Mouse (Mus musculus): ENCODE measurements around the gene Ets1. TPM values are rescaled to one million over a fixed set of nuclear protein-coding genes. Genes with fewer than 3 reads are reported as not detected.

Ets1 gene
- polyA plus RNA-seq, 1 experiment from 2014 or later: 24.3 TPM

- no peak overlapping the region for H3K4me3 ChIP-seq
- 88% methylated on average over 1 of the region's 1 CpGs for WGBS
- H3K4me1 ChIP-seq (replicated peaks): peaks cover 21% of the 10 kb centered on the region
- no peak for ATAC-seq (ENCODE audit: low FRiP score)
- no peak overlapping the region for H3K9ac ChIP-seq
- H3K27me3 ChIP-seq: peaks cover 64% of the 10 kb centered on the region
- H3K9me3 ChIP-seq: peaks cover 6% of the 10 kb centered on the region; the same call in 1 of the 2 replicates
- no peaks in the 10 kb centered on the region; the same call in 1 of the 2 replicates for H3K36me3 ChIP-seq
- H3K4me2 ChIP-seq: no peak overlapping the region
- no peak overlapping the region for H3K27ac ChIP-seq
Measured at GRCm38 (mm10) chr9:32713106-32713505, 77.1 kb downstream of the Ets1 start.

- Histone ChIP-seq H3K4me3 (no peak overlapping the region), H3K36me3 (no peaks in the 10 kb centered on the region; the same call in 1 of the 2 replicates), H3K4me2 (no peak overlapping the region), H3K4me1 (replicated peaks) (peaks cover 21% of the 10 kb centered on the region), H3K9ac (no peak overlapping the region), H3K9me3 (peaks cover 6% of the 10 kb centered on the region; the same call in 1 of the 2 replicates), H3K27me3 (peaks cover 65% of the 10 kb centered on the region), H3K27ac (no peak overlapping the region)
- 79% methylated on average over 4 of the region's 4 CpGs for WGBS
- ATAC-seq (ENCODE audit: low FRiP score): no peak
Measured at GRCm38 (mm10) chr9:32713790-32714189, 77.8 kb downstream of the Ets1 start.

GRCm38 (mm10) chr9:32714487-32714886, 78.5 kb downstream of the Ets1 start:
- no peak overlapping the region for H3K4me2 ChIP-seq
- no peak overlapping the region for H3K27ac ChIP-seq
- no peaks in the 10 kb centered on the region; the same call in 1 of the 2 replicates for H3K36me3 ChIP-seq
- H3K4me3 ChIP-seq: no peak overlapping the region
- peaks cover 67% of the 10 kb centered on the region for H3K27me3 ChIP-seq
- H3K9ac ChIP-seq: no peak overlapping the region
- peaks cover 6% of the 10 kb centered on the region; the same call in 1 of the 2 replicates for H3K9me3 ChIP-seq
- H3K4me1 ChIP-seq (replicated peaks): peaks cover 21% of the 10 kb centered on the region
- ATAC-seq (ENCODE audit: low FRiP score): no peak
- 78% methylated on average over 7 of the region's 7 CpGs for WGBS

GRCm38 (mm10) chr9:32715806-32716466, 79.9 kb downstream of the Ets1 start:
- H3K9me3 ChIP-seq: peaks cover 3% of the 10 kb centered on the region; the same call in 1 of the 2 replicates
- ATAC-seq (ENCODE audit: low FRiP score): peak; percentile 39; the same call in 1 of the 2 replicates
- no peak overlapping the region for H3K9ac ChIP-seq
- 9% methylated on average over 9 of the region's 9 CpGs for WGBS
- H3K27me3 ChIP-seq: peaks cover 64% of the 10 kb centered on the region
- H3K4me3 ChIP-seq: no peak overlapping the region
- no peak overlapping the region for H3K4me2 ChIP-seq
- peaks cover 21% of the 10 kb centered on the region for H3K4me1 ChIP-seq (replicated peaks)
- H3K36me3 ChIP-seq: no peaks in the 10 kb centered on the region; the same call in 1 of the 2 replicates
- peak overlapping the region; percentile 40 for H3K27ac ChIP-seq

- ATAC-seq (ENCODE audit: low FRiP score): no peak
- H3K36me3 ChIP-seq: no peaks in the 10 kb centered on the region
- H3K4me2 ChIP-seq: no peak overlapping the region
- no peak overlapping the region for H3K4me3 ChIP-seq
- no peak overlapping the region for H3K9ac ChIP-seq
- no peak overlapping the region for H3K27ac ChIP-seq
- H3K9me3 ChIP-seq: no peaks in the 10 kb centered on the region
- peaks cover 55% of the 10 kb centered on the region for H3K27me3 ChIP-seq
- H3K4me1 ChIP-seq (replicated peaks): peaks cover 21% of the 10 kb centered on the region
- 67% methylated on average over 12 of the region's 12 CpGs for WGBS
Measured at GRCm38 (mm10) chr9:32717268-32717920, 81.4 kb downstream of the Ets1 start.

- Histone ChIP-seq H3K27me3 (peaks cover 47% of the 10 kb centered on the region), H3K4me1 (replicated peaks) (peaks cover 21% of the 10 kb centered on the region), H3K27ac (peak overlapping the region; percentile 5), H3K4me3 (no peak overlapping the region), H3K9ac (no peak overlapping the region), H3K4me2 (no peak overlapping the region), H3K9me3 (no peaks in the 10 kb centered on the region), H3K36me3 (no peaks in the 10 kb centered on the region)
- ATAC-seq (ENCODE audit: low FRiP score): no peak
- 67% methylated on average over 9 of the region's 9 CpGs for WGBS
Measured at GRCm38 (mm10) chr9:32717931-32718820, 82.2 kb downstream of the Ets1 start.

- Histone ChIP-seq H3K4me3 (no peak overlapping the region), H3K9me3 (no peaks in the 10 kb centered on the region), H3K4me2 (no peak overlapping the region), H3K27ac (no peak overlapping the region), H3K4me1 (replicated peaks) (peaks cover 21% of the 10 kb centered on the region), H3K27me3 (peaks cover 40% of the 10 kb centered on the region), H3K9ac (no peak overlapping the region), H3K36me3 (no peaks in the 10 kb centered on the region)
- ATAC-seq (ENCODE audit: low FRiP score): no peak
- 88% methylated on average over 4 of the region's 4 CpGs for WGBS
Measured at GRCm38 (mm10) chr9:32718868-32719267, 82.8 kb downstream of the Ets1 start.

- whole genome bisulfite sequencing: 62% methylated on average over 3 of the region's 3 CpGs
- Histone ChIP-seq H3K27ac (no peak overlapping the region), H3K36me3 (no peaks in the 10 kb centered on the region), H3K27me3 (peaks cover 31% of the 10 kb centered on the region), H3K9me3 (no peaks in the 10 kb centered on the region), H3K4me1 (replicated peaks) (peaks cover 21% of the 10 kb centered on the region), H3K9ac (no peak overlapping the region), H3K4me2 (no peak overlapping the region), H3K4me3 (no peak overlapping the region)
- ATAC-seq (ENCODE audit: low FRiP score): no peak
Measured at GRCm38 (mm10) chr9:32719941-32720263, 83.9 kb downstream of the Ets1 start.

GRCm38 (mm10) chr9:32720264-32721031, 84.4 kb downstream of the Ets1 start:
- Histone ChIP-seq H3K4me1 (replicated peaks) (peaks cover 18% of the 10 kb centered on the region), H3K4me2 (no peak overlapping the region), H3K9ac (no peak overlapping the region), H3K4me3 (no peak overlapping the region), H3K9me3 (no peaks in the 10 kb centered on the region), H3K27ac (no peak overlapping the region), H3K27me3 (peaks cover 29% of the 10 kb centered on the region), H3K36me3 (no peaks in the 10 kb centered on the region)
- 55% methylated on average over 12 of the region's 12 CpGs for WGBS
- ATAC-seq (ENCODE audit: low FRiP score): no peak

- no peak overlapping the region for H3K4me2 ChIP-seq
- ATAC-seq (ENCODE audit: low FRiP score): no peak
- no peak overlapping the region for H3K9ac ChIP-seq
- 60% methylated on average over 2 of the region's 2 CpGs for WGBS
- H3K27me3 ChIP-seq: peaks cover 23% of the 10 kb centered on the region
- no peak overlapping the region for H3K4me3 ChIP-seq
- no peaks in the 10 kb centered on the region for H3K36me3 ChIP-seq
- H3K9me3 ChIP-seq: no peaks in the 10 kb centered on the region
- H3K27ac ChIP-seq: no peak overlapping the region
- H3K4me1 ChIP-seq (replicated peaks): peaks cover 12% of the 10 kb centered on the region
Measured at GRCm38 (mm10) chr9:32721081-32721480, 85.1 kb downstream of the Ets1 start.

GRCm38 (mm10) chr9:32722205-32722604, 86.2 kb downstream of the Ets1 start:
- Histone ChIP-seq H3K9ac (no peak overlapping the region), H3K4me2 (no peak overlapping the region), H3K36me3 (no peaks in the 10 kb centered on the region), H3K4me3 (no peak overlapping the region), H3K27me3 (peaks cover 17% of the 10 kb centered on the region), H3K9me3 (no peaks in the 10 kb centered on the region), H3K4me1 (replicated peaks) (peaks cover 3% of the 10 kb centered on the region; the same call in 1 of the 2 replicates), H3K27ac (no peak overlapping the region)
- ATAC-seq (ENCODE audit: low FRiP score): no peak
- 92% methylated on average over 1 of the region's 1 CpGs for WGBS

Data from hindbrain, embryonic 13.5 days (tissue).